Mouse (Mus musculus): ENCODE measurements around the gene Lect2. TPM values are rescaled to one million over a fixed set of nuclear protein-coding genes. Genes with fewer than 3 reads are reported as not detected.

The Lect2 gene
- polyA plus RNA-seq, 1 experiment = 0.74 TPM

DNA sequence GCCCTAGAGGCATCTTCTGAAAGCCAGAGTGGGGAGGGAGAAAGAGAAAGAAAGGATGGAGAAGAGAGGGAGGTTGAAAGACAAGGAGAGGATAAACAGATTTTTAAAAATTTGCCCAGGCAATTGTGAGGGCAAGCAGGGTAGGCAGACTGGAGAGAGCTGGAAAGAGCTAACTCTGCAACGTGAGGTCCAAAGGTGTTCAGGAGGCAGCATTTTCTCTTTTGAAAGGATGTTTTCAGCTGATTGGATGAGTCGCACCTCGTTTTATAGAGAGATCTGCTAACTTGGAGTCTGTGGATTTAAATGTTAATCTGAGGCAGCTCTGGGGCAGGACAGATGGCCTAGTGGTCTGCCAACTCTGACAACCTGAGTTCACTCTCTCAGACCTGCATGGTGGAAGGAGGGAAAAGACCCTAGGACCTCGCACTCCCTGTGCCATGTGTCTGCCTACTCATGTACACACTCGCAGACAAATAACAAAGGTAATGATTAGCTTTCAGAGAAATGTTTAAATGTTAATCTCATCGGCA, 11.6 kb upstream of the Lect2 start:
- DNase-seq (ENCODE audit: low read depth, low spot score) = no peak
- WGBS = 84% methylated on average over 6 of the region's 6 CpGs

DNA sequence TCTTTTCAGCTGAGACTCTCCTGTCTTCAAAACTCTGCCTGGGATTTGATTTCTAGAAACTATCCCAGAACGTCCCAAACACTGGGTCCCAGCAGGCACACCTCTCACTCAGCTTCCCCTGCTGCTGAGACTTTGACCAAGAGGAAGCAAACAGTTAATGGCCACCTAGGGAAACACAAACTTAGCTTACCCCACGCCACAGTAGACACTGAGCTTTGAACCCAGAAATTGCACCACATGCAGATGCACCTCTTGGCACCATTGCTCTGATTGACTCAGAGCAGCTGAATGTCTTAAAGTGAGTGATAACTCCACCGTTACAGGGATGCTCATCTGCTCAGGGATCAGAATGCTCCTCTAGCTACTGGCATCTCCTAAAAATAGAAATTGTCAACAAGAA, 10.5 kb upstream of the Lect2 start:
- DNase-seq (ENCODE audit: low read depth, low spot score) = no peak
- WGBS = 28% methylated on average over 3 of the region's 3 CpGs

DNA sequence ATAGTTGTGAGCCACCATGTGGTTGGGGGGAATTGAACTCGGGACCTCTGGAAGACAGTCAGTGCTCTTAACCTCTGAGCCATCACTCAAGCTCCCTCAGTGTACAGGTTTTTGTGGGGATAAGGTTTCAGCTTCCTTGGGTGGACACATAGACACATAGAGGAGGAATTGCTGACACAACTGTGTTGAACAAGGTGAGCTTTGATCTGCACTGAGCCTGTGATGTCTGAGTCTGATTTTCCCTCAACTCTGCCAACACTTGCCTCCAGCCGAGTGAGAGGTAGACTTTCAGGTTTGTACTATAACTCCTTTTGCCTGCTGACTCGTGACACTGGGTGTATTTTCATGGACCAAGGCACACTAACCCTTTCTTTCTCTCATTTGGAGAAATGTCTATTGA, 8.4 kb upstream of the Lect2 start:
- WGBS = 66% methylated on average over 3 of the region's 3 CpGs
- no peak for DNase-seq (ENCODE audit: low read depth, low spot score)

- 0% methylated on average over 1 of the region's 1 CpGs for WGBS
- no peak for DNase-seq (ENCODE audit: low read depth, low spot score)
Observed at GRCm38 (mm10) chr13:56555957-56556356, 7.7 kb upstream of the Lect2 start.

GRCm38 (mm10) chr13:56554409-56554808, 6.1 kb upstream of the Lect2 start:
- 26% methylated on average over 2 of the region's 2 CpGs for WGBS

GRCm38 (mm10) chr13:56553923-56554322, 5.6 kb upstream of the Lect2 start:
- no peak for DNase-seq (ENCODE audit: low read depth, low spot score)
- WGBS = 65% methylated on average over 2 of the region's 2 CpGs

More at GRCm38 (mm10) chr13:56554409-56554808, 6.1 kb upstream of the Lect2 start:
- DNase-seq (ENCODE audit: low read depth, low spot score) = no peak

GRCm38 (mm10) chr13:56551661-56552060, 3.4 kb upstream of the Lect2 start:
- 88% methylated on average over 6 of the region's 6 CpGs for WGBS
- DNase-seq (ENCODE audit: low read depth, low spot score) = no peak

DNA sequence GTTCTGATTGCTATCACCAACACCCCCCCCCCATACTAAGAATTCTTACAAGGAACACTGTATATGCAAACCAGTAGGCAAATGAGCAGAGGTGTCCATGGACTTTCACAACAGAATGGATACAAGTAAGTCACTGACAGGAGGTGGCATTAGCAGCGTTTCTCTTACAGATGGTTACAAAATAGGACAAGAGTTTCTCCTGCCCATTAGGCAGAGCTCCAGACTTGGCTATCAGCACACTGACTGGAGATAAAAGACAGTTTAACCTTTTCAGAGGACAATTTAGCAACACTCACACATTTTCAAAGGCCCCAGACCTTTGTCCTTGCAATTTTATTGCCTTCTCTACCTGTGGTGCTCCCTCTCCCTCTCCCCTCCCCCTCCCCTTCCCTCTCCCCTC, 2.3 kb upstream of the Lect2 start:
- 7% methylated on average over 1 of the region's 1 CpGs for WGBS
- DNase-seq (ENCODE audit: low read depth, low spot score) = no peak

GRCm38 (mm10) chr13:56549364-56549763, 1.1 kb upstream of the Lect2 start:
- WGBS = 28% methylated on average over 4 of the region's 4 CpGs
- DNase-seq (ENCODE audit: low read depth, low spot score) = no peak

GRCm38 (mm10) chr13:56544956-56545355, 3.3 kb downstream of the Lect2 start:
- 75% methylated on average over 3 of the region's 3 CpGs for WGBS
- DNase-seq (ENCODE audit: low read depth, low spot score) = no peak

DNA sequence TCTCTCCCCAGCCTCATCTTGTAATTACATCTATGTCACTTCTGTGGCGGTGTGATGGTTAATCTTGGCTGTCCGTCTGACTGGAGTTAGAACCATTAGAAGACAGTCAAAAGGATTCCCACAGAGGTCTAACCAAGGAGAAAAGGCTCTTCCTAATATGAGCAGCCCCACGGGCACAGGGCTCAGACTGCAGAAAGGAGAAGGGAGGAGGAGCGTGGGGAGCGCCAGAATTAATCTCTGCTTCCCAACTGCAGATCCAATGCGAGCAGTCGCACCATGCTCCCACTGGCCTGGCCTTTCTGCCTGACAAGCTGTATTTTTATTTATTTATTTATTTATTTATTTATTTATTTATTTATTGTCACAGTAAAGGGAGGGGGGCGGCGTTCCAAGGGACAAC, 4.5 kb downstream of the Lect2 start:
- WGBS = 75% methylated on average over 9 of the region's 9 CpGs
- no peak for DNase-seq (ENCODE audit: low read depth, low spot score)

- WGBS = 93% methylated on average over 4 of the region's 4 CpGs
- no peak for DNase-seq (ENCODE audit: low read depth, low spot score)
Observed at GRCm38 (mm10) chr13:56539846-56540245, 8.5 kb downstream of the Lect2 start.

DNA sequence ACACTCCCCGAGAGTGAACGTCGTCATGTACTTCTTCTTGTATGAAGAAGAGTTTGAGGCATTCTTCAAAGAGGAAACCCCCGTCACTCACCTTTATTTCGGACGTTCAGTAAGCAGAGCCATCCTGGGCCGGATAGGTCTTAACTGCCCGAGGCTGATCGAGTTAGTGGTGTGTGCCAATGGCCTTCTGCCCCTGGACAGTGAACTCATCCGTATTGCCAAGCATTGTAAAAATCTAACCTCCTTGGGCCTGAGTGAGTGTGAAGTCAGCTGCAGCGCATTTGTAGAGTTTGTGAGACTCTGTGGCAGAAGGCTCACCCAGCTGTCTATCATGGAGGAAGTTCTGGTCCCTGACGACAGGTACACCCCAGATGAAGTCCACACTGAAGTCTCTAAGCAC, 11.3 kb downstream of the Lect2 start:
- DNase-seq (ENCODE audit: low read depth, low spot score) = no peak
- 87% methylated on average over 12 of the region's 12 CpGs for WGBS

DNA sequence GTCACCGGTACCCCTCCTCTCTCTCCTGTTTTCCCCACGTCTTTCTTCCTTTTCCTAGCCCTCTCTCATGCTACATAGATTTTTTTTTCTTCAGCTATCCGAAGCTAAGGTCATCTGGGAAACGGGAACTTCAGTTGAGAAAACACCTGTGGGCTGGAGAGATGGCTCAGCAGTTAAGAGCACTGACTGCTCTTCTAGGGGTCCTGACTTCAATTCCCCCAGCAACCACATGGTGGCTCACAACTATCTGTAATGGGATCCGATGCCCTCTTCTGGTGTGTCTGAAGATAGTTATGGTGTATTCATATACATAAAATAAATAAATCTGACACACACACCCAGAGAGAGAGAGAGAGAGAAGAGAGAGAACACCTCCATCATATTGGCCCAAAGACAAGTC, 12.7 kb downstream of the Lect2 start:
- WGBS = 74% methylated on average over 5 of the region's 5 CpGs
- DNase-seq (ENCODE audit: low read depth, low spot score) = no peak

GRCm38 (mm10) chr13:56534931-56535330, 13.4 kb downstream of the Lect2 start:
- 82% methylated on average over 5 of the region's 5 CpGs for WGBS
- DNase-seq (ENCODE audit: low read depth, low spot score) = no peak

DNA sequence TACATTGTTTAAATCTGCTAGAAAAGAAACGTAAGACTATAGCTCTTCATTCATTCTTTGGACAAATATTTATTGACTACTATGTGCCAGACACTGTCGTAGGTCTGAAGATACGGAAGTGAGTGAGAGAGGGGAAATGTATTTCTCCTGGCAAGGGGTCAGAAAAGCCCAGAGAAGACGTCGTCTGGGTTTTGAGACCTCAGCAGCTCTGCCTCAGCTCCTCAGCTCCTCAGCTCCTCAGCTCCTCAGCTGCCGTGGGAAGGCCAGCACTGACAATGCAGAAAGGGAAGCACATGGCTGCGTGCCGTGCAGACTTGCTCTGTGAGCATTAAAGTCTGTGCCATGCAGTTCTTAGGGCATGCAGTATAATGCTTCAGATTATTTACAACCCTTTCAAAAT, 18.6 kb downstream of the Lect2 start:
- WGBS = 45% methylated on average over 8 of the region's 8 CpGs
- DNase-seq (ENCODE audit: low read depth, low spot score) = no peak

- no peak for DNase-seq (ENCODE audit: low read depth, low spot score)
- 32% methylated on average over 4 of the region's 4 CpGs for WGBS
Observed at GRCm38 (mm10) chr13:56529031-56529430, 19.3 kb downstream of the Lect2 start.

DNA sequence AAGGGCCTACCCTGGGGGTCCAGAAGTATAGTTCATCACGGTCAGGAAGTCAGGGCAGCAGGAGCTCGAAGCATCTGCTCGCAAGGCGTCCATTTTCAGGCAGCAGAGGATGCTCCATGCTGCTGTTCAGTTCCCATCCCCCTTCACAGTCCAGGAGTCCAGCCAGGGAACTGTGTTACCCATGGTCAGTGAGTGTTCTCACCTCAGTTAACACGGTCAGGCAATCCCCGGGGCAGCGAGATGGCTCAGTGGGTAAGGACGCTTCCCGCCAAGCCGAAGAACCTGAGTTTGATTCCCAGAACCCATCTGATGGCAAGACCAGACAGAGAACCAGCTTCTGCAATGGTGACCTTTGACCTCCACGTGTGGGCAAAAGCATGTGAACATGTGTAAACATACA, 20.0 kb downstream of the Lect2 start:
- WGBS = 90% methylated on average over 11 of the region's 11 CpGs
- DNase-seq (ENCODE audit: low read depth, low spot score) = no peak

GRCm38 (mm10) chr13:56527846-56528245, 20.5 kb downstream of the Lect2 start:
- no peak for DNase-seq (ENCODE audit: low read depth, low spot score)
- 96% methylated on average over 7 of the region's 7 CpGs for WGBS

DNA sequence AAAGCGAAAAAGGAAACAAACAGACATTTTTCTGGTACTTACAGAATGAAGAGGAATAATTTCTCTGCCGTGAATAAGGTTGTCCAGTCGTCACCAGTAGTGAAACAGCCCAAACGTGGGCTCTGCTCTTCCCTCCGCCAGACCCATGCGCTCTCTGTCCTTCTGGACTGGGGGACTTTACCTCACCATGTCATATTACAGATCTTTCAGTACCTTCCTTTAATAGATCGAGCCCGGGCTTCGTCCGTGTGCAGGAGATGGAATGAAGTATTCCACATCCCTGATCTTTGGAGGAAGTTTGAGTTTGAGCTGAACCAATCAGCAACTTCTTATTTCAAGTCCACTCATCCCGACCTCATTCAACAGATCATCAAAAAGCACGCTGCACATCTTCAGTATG, 21.4 kb downstream of the Lect2 start:
- 73% methylated on average over 12 of the region's 12 CpGs for WGBS
- no peak for DNase-seq (ENCODE audit: low read depth, low spot score)

GRCm38 (mm10) chr13:56522821-56523167, 25.5 kb downstream of the Lect2 start:
- 4% methylated on average over 8 of the region's 8 CpGs for WGBS

GRCm38 (mm10) chr13:56522081-56522820, 26.1 kb downstream of the Lect2 start, which contains the start of gene Fbxl21:
TSS of gene Fbxl21 (plus strand) at chr13:56522472.
- 1% methylated on average over 56 of the region's 56 CpGs for WGBS
- DNase-seq (ENCODE audit: low read depth, low spot score) = peak; percentile 74

More at GRCm38 (mm10) chr13:56522821-56523167, 25.5 kb downstream of the Lect2 start:
- no peak for DNase-seq (ENCODE audit: low read depth, low spot score)
